In genomic region chr15:101316279-101316912, GRCm38 (mm10) we compare ENCODE assay signal across 9 mouse cellular contexts. TPM values are rescaled to one million over a fixed set of nuclear protein-coding genes. Genes with fewer than 3 reads are reported as not detected.
DNase-seq lines count a peak whose midpoint lies in the region; ATAC-seq lines count a peak whose summit lies in the region.
"Had no signal": no experiment of that assay in that cellular context is flagged by ENCODE, and none has a peak within 500 bp of the region (broad histone marks: within the 10 kb centered on the region; RNA-seq: fewer than 3 reads in every experiment).

No protein-coding gene starts in this region.

- H3K4me1 ChIP-seq in kidney, embryonic 15.5 days: peaks cover 45% of the 10 kb centered on the region
- H3K4me1 ChIP-seq in embryonic facial prominence, embryonic 12.5 days: peaks cover 16% of the 10 kb centered on the region
- no peaks in the 10 kb centered on the region; the same call in 1 of the 2 replicates for H3K4me1 ChIP-seq in hindbrain, embryonic 16.5 days (ENCODE audit: control insufficient read depth, insufficient read depth, low read depth, low read length)
- no peaks in the 10 kb centered on the region for H3K4me1 ChIP-seq in midbrain, embryonic 14.5 days (ENCODE audit: control insufficient read depth, insufficient read depth, low read length)

- no peak for ATAC-seq in kidney, embryonic 15.5 days (replicated peaks; ENCODE audit: low FRiP score)
- no peak for ATAC-seq in embryonic facial prominence, embryonic 12.5 days (ENCODE audit: insufficient number of reproducible peaks, insufficient read depth, low FRiP score, low TSS enrichment)
- ATAC-seq in hindbrain, embryonic 16.5 days: no peak
- ATAC-seq in midbrain, embryonic 14.5 days (ENCODE audit: low FRiP score, low TSS enrichment): no peak
- no peak for ATAC-seq in CD4-positive, CD25-positive, alpha-beta regulatory T cell, adult 4 months

- H3K9me3 ChIP-seq in kidney, embryonic 15.5 days (replicated peaks): no peaks in the 10 kb centered on the region
- no peaks in the 10 kb centered on the region for H3K9me3 ChIP-seq in embryonic facial prominence, embryonic 12.5 days
- no peaks in the 10 kb centered on the region for H3K9me3 ChIP-seq in hindbrain, embryonic 16.5 days (ENCODE audit: control insufficient read depth, low read length)
- no peaks in the 10 kb centered on the region for H3K9me3 ChIP-seq in midbrain, embryonic 14.5 days (ENCODE audit: control insufficient read depth, low read length)

- no peaks in the 10 kb centered on the region for H3K27me3 ChIP-seq in kidney, embryonic 15.5 days
- H3K27me3 ChIP-seq in embryonic facial prominence, embryonic 12.5 days: no peaks in the 10 kb centered on the region
- H3K27me3 ChIP-seq in hindbrain, embryonic 16.5 days (replicated peaks; ENCODE audit: control insufficient read depth, insufficient read depth, low read length): no peaks in the 10 kb centered on the region
- H3K27me3 ChIP-seq in midbrain, embryonic 14.5 days (ENCODE audit: control insufficient read depth, insufficient read depth, low read length): no peaks in the 10 kb centered on the region

- peak overlapping the region; percentile 38 for H3K4me3 ChIP-seq in kidney, embryonic 15.5 days (replicated peaks)
- peak overlapping the region; percentile 24; the same call in 1 of the 2 replicates for H3K4me3 ChIP-seq in embryonic facial prominence, embryonic 12.5 days
- H3K4me3 ChIP-seq in hindbrain, embryonic 16.5 days (ENCODE audit: low read length): no peak overlapping the region; the same call in 1 of the 2 replicates
- no peak overlapping the region for H3K4me3 ChIP-seq in midbrain, embryonic 14.5 days (replicated peaks; ENCODE audit: low read depth, low read length)

- peak overlapping the region; percentile 62 for H3K4me2 ChIP-seq in kidney, embryonic 15.5 days
- H3K4me2 ChIP-seq in embryonic facial prominence, embryonic 12.5 days (replicated peaks): peak overlapping the region; percentile 48
- H3K4me2 ChIP-seq in hindbrain, embryonic 16.5 days (ENCODE audit: low read length): peak overlapping the region; percentile 45
- peak overlapping the region; percentile 3; the same call in 1 of the 2 replicates for H3K4me2 ChIP-seq in midbrain, embryonic 14.5 days (ENCODE audit: low read length)

- H3K9ac ChIP-seq in kidney, embryonic 15.5 days: 0 out of 2 replicates have a peak overlapping the region, but pooled peaks have one; percentile 28
- no peak overlapping the region for H3K9ac ChIP-seq in embryonic facial prominence, embryonic 12.5 days
- no peak overlapping the region for H3K9ac ChIP-seq in hindbrain, embryonic 16.5 days (ENCODE audit: low read depth, low read length)
- H3K9ac ChIP-seq in midbrain, embryonic 14.5 days (replicated peaks; ENCODE audit: low read length): no peak overlapping the region

- 54% methylated on average over 13 of the region's 13 CpGs for WGBS in kidney, embryonic 15.5 days
- 65% methylated on average over 13 of the region's 13 CpGs for WGBS in embryonic facial prominence, embryonic 12.5 days
- 71% methylated on average over 13 of the region's 13 CpGs for WGBS in hindbrain, embryonic 16.5 days
- 75% methylated on average over 13 of the region's 13 CpGs for WGBS in midbrain, embryonic 14.5 days

- no peak for DNase-seq in kidney, postnatal 36 days
- no peak for DNase-seq in midbrain, embryonic 14.5 days
- DNase-seq in ovary, adult 18-20 months (ENCODE audit: low spot score): no peak
- DNase-seq in ovary, postnatal 10 days (ENCODE audit: low spot score): no peak

- H3K36me3 ChIP-seq in kidney, embryonic 15.5 days: no peaks in the 10 kb centered on the region
- H3K36me3 ChIP-seq in embryonic facial prominence, embryonic 12.5 days: no peaks in the 10 kb centered on the region
- H3K36me3 ChIP-seq in hindbrain, embryonic 16.5 days (ENCODE audit: control insufficient read depth, insufficient read depth, low read length): no peaks in the 10 kb centered on the region
- H3K36me3 ChIP-seq in midbrain, embryonic 14.5 days (ENCODE audit: control insufficient read depth, insufficient read depth, low read length): no peaks in the 10 kb centered on the region

- H3K27ac ChIP-seq in kidney, embryonic 15.5 days: 0 out of 2 replicates have a peak overlapping the region, but pooled peaks have one; percentile 22
- H3K27ac ChIP-seq in embryonic facial prominence, embryonic 12.5 days: peak overlapping the region; percentile 41; the same call in 1 of the 2 replicates
- H3K27ac ChIP-seq in hindbrain, embryonic 16.5 days (ENCODE audit: low read depth, low read length): no peak overlapping the region
- no peak overlapping the region for H3K27ac ChIP-seq in midbrain, embryonic 14.5 days (replicated peaks; ENCODE audit: low read depth, low read length)

RNA-seq across cellular contexts. Expression of gene 6030408B16Rik, which starts 23.4 kb away (rescaled TPM):
- 18.1 and 19.9 TPM in 2 replicates for polyA plus RNA-seq in kidney, embryonic 15.5 days (2015; fragmentation: Nextera tagmentation; extraction: Ambion mirVana)
- polyA plus RNA-seq in embryonic facial prominence, embryonic 12.5 days (2016; fragmentation: Nextera tagmentation; extraction: Ambion mirVana): 1.0 and 1.1 TPM in 2 replicates
- 0.13 and 0.21 TPM in 2 replicates for polyA plus RNA-seq in hindbrain, embryonic 16.5 days (2015; fragmentation: Nextera tagmentation; extraction: Ambion mirVana)
- polyA plus RNA-seq in midbrain, embryonic 14.5 days (2014; fragmentation: Nextera tagmentation; extraction: Ambion mirVana): 0.30 and 0.51 TPM in 2 replicates
- polyA plus RNA-seq in CD4-positive, CD25-positive, alpha-beta regulatory T cell, adult 4 months (2017; shearing (Covaris generic)): not detected

RNA-seq across cellular contexts. Expression of gene Atg101, which starts 32.3 kb away (rescaled TPM):
- 75.0 and 80.1 TPM in 2 replicates for polyA plus RNA-seq in kidney, embryonic 15.5 days (2015; fragmentation: Nextera tagmentation; extraction: Ambion mirVana)
- 61.7 and 64.5 TPM in 2 replicates for polyA plus RNA-seq in embryonic facial prominence, embryonic 12.5 days (2016; fragmentation: Nextera tagmentation; extraction: Ambion mirVana)
- polyA plus RNA-seq in hindbrain, embryonic 16.5 days (2015; fragmentation: Nextera tagmentation; extraction: Ambion mirVana): 79.6 and 81.3 TPM in 2 replicates
- 61.2 and 87.4 TPM in 2 replicates for polyA plus RNA-seq in midbrain, embryonic 14.5 days (2014; fragmentation: Nextera tagmentation; extraction: Ambion mirVana)
- 10 to 100 TPM; 67.8 to 79.0 TPM for polyA plus RNA-seq in CD4-positive, CD25-positive, alpha-beta regulatory T cell, adult 4 months (2017; shearing (Covaris generic))

RNA-seq across cellular contexts. Expression of gene Krt80, which starts 53.6 kb away (rescaled TPM):
- 1.6 and 2.3 TPM in 2 replicates for polyA plus RNA-seq in kidney, embryonic 15.5 days (2015; fragmentation: Nextera tagmentation; extraction: Ambion mirVana)
- polyA plus RNA-seq in embryonic facial prominence, embryonic 12.5 days (2016; fragmentation: Nextera tagmentation; extraction: Ambion mirVana): 0.35 and 0.45 TPM in 2 replicates
- 0.25 and 0.38 TPM in 2 replicates for polyA plus RNA-seq in hindbrain, embryonic 16.5 days (2015; fragmentation: Nextera tagmentation; extraction: Ambion mirVana)
- polyA plus RNA-seq in midbrain, embryonic 14.5 days (2014; fragmentation: Nextera tagmentation; extraction: Ambion mirVana): not detected in 2 replicates
- polyA plus RNA-seq in CD4-positive, CD25-positive, alpha-beta regulatory T cell, adult 4 months (2017; shearing (Covaris generic)): under 1 TPM in 1 of 2 experiments, not detected in 1; 0.22 TPM
- polyA plus RNA-seq: neural tube, embryonic 11.5 days had no signal

Comparison
In these comparisons a context has a peak if more than half of its experiments do, and no peak if none do; other contexts are left out.
1. H3K27ac ChIP-seq: peak in kidney, embryonic 15.5 days (single experiment) and embryonic facial prominence, embryonic 12.5 days (single experiment); none in hindbrain, embryonic 16.5 days (single experiment) and midbrain, embryonic 14.5 days (single experiment).
2. H3K4me2 ChIP-seq: peak in every context shown above with its lines; median percentile 62 in kidney, embryonic 15.5 days; 48 in embryonic facial prominence, embryonic 12.5 days; 45 in hindbrain, embryonic 16.5 days; 3 in midbrain, embryonic 14.5 days.
3. H3K4me3 ChIP-seq: peak in kidney, embryonic 15.5 days (single experiment) and embryonic facial prominence, embryonic 12.5 days (single experiment); none in hindbrain, embryonic 16.5 days (single experiment) and midbrain, embryonic 14.5 days (single experiment).